Mouse (Mus musculus) E14TG2a.4 (cell line): Measurements from ENCODE around the gene Sohlh2.
A peak's percentile ranks its signal among the peaks of the same experiment; 100 is the strongest.

Experiments used
- H3K27me3 ChIP-seq: 2 replicates; pipeline ENCODE4 v1.6.1; 2014; ENCODE audit warnings: low read length, control low read depth; ENCODE audit not compliant: insufficient read depth
- H3K36me3 ChIP-seq: 2 replicates; pipeline ENCODE4 v1.6.1; 2014; ENCODE audit warnings: low read length, control low read depth; ENCODE audit not compliant: insufficient read depth
- H3K4me1 ChIP-seq: replicated peaks from 2 replicates; pipeline ENCODE4 v1.6.1; 2014; ENCODE audit warnings: low read depth, low read length, control low read depth
- H3K4me3 ChIP-seq: replicated peaks from 2 replicates; pipeline ENCODE4 v1.5.1; 2014; ENCODE audit warnings: mild to moderate bottlenecking, low read length
- H3K9me3 ChIP-seq: 2 replicates; pipeline ENCODE4 v1.6.1; 2014; ENCODE audit warnings: low read length, control low read depth
- CTCF ChIP-seq: conservative IDR thresholded peaks from 2 replicates; pipeline ENCODE4 v1.5.1; 2014; ENCODE audit warnings: low read length
- NANOG ChIP-seq: IDR thresholded peaks from 2 replicates; pipeline ENCODE4 v1.6.1; 2014; ENCODE audit warnings: borderline replicate concordance, low read length, mixed read lengths
- POU5F1 ChIP-seq: IDR thresholded peaks from 2 replicates; pipeline ENCODE4 v1.6.1; 2014; ENCODE audit warnings: low read length, borderline replicate concordance

Sohlh2 gene

DNA sequence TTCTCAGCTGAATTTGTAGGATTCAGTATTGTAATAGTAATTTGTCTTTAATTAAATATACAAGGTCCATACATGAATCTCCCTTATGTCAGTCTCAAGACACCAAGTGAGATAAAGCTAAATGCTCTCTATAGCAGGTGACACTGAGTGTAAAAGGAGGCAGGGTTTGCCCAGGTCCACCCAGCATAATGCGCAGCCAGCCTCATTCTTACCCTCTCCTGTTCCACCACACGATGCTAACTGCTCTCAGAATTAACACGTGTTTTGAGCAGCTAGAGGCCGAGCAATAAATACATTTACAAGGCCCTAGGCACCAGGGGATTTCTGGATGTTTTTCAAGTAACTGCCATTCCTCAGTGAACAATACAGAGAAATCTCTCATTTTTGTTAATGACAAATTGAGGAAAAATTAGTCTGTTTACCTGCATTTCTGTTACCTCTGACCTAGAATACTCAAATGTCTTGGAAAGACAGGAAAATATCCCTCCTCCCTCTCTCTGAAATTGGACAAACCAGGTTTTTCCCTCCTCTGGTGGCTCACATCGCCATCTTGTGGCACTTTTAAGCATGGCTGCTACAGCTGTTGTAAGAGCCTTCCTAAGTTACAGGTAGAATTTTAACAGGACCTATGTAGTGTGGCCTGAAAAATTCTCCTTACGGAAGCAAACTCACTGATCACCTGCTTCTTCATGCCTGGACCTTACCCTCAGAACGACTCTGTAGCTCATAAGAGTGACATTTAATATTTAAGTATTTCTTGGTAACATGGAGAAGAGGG, 30.0 kb upstream of the Sohlh2 start:
- no peak overlapping the region for H3K4me3 ChIP-seq
- no peak for TF ChIP-seq POU5F1
- TF ChIP-seq CTCF = peak; percentile 71
- no peaks in the 10 kb centered on the region for H3K9me3 ChIP-seq
- H3K4me1 ChIP-seq = no peaks in the 10 kb centered on the region
- H3K27me3 ChIP-seq = 0 out of 2 replicates have a peak, but pooled peaks cover 2% of the 10 kb centered on the region
- no peaks in the 10 kb centered on the region for H3K36me3 ChIP-seq

DNA sequence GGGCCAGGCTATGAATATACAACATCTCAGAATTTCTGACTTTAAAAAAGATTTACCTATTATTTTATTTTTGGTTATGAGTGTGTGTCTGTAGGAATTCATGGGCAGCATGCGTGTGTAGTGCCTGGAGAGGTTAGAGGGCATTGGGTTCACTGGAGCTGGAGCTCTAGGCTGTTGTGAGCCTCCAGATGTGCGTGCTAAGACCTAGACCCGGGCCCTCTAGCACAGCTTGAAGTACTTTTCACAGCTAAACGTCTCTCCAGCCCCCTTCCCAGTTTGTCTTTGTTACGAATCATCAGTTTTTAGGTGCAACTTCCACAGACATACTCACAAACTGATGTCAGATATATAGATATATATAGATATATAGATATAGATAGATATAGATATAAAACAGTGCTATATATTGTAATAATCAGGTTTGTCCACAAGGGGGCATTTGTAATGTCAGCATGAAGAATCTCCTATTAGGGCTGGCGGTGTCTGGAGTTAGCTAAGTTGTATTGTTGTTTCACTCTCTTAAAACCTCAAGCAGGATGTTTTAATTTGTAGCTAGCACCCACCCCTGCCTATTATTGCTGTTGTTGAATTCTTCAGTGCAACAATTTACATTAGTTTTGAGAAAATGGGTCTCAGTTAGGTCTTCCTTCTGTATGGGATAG, 29.0 kb upstream of the Sohlh2 start:
- no peaks in the 10 kb centered on the region for H3K36me3 ChIP-seq
- no peak overlapping the region for H3K4me3 ChIP-seq
- H3K27me3 ChIP-seq = 0 out of 2 replicates have a peak, but pooled peaks cover 6% of the 10 kb centered on the region
- TF ChIP-seq POU5F1 = no peak
- TF ChIP-seq CTCF = peak; percentile 38
- TF ChIP-seq NANOG = no peak
- H3K4me1 ChIP-seq = no peaks in the 10 kb centered on the region
- no peaks in the 10 kb centered on the region for H3K9me3 ChIP-seq

DNA sequence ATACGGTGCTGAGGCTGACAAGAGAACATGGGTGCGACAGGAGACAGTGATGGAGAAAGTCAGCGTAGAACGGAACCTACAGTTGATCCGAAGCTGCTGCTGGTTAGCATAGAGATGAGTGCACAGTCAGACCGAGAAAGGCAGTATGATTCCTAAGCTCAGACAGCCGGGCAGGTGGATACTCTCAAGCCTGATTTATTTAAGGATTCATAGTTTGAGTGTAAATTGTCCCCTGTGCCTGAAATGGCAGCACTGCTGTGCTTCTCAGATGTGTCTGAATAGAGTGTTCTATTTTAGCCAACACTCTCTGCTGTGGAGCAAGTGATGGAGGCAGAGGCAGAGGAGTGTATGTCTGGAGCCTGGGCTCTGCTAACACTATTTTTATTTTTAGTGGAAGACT, 27.7 kb upstream of the Sohlh2 start:
- H3K9me3 ChIP-seq = no peaks in the 10 kb centered on the region
- no peak for TF ChIP-seq NANOG

DNA sequence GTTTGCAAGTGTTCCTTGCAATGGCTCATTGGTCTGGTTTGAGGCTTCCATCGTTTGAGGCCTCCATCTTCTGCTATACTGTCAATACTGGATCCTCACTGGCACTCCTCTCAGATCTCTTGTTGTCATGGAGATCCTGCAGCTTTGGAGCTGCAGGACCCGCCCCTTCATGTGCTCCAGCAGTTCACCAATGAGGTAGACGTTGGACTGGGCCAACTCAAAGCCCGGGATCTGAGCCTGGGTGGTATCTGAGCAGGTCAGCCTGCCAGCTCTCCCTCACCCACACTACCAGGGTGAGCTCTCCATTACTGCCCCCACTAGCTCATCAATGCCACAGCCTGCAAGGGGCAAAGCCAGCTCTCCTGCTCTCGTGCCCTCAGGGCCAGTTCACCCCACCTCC, 24.4 kb upstream of the Sohlh2 start:
- no peaks in the 10 kb centered on the region for H3K4me1 ChIP-seq
- no peak overlapping the region for H3K4me3 ChIP-seq
- no peaks in the 10 kb centered on the region for H3K9me3 ChIP-seq
- no peaks in the 10 kb centered on the region for H3K36me3 ChIP-seq
- TF ChIP-seq NANOG (no peak), CTCF (no peak), POU5F1 (no peak)
- 0 out of 2 replicates have a peak, but pooled peaks cover 6% of the 10 kb centered on the region for H3K27me3 ChIP-seq

More for the DNA sequence above, 27.7 kb upstream of the Sohlh2 start:
- 0 out of 2 replicates have a peak, but pooled peaks cover 6% of the 10 kb centered on the region for H3K27me3 ChIP-seq
- no peaks in the 10 kb centered on the region for H3K36me3 ChIP-seq
- H3K4me3 ChIP-seq = no peak overlapping the region
- H3K4me1 ChIP-seq = no peaks in the 10 kb centered on the region

DNA sequence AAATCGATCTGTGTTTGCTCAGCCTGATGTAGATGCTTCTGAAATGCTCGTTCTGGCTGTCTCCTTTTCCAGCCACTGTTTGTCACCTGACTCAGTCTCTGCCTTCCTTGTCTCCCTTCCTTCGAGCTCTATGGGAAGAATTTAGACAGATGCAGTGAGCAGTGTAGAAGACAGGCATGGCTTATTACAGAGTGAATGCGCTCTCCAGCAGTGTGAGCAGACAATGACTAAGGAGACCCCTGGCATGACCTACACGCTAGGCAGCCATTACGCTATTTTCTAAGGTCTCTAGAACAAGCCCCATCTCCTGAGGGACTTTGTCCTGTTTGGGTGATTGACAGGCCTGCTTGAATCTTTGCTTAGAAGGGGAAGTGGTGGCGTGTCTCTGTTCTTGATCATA, 20.7 kb upstream of the Sohlh2 start:
- Histone ChIP-seq H3K4me3 (no peak overlapping the region), H3K36me3 (no peaks in the 10 kb centered on the region), H3K27me3 (0 out of 2 replicates have a peak, but pooled peaks cover 4% of the 10 kb centered on the region), H3K9me3 (no peaks in the 10 kb centered on the region), H3K4me1 (no peaks in the 10 kb centered on the region)
- TF ChIP-seq CTCF = no peak
- TF ChIP-seq POU5F1 = no peak

DNA sequence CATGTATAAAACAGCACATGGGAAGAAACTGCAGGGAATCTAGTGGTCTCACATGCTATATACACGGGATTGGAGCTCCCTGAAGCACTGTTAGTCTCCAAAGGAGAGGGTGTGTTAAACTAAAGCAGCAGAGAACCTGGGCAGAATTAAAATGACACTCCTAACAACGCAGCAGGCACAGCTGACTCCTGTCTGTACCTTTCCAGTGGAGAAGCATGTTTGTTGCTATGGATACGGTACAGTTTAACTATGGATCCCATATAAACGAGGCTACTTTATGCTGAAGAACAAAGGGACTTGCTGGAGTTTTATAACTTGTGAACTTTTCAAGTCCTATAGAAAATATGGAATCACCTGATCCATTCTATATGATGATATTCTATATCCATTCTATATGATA, 18.3 kb upstream of the Sohlh2 start:
- no peaks in the 10 kb centered on the region for H3K27me3 ChIP-seq
- no peak for TF ChIP-seq POU5F1
- TF ChIP-seq NANOG = no peak
- TF ChIP-seq CTCF = no peak
- no peaks in the 10 kb centered on the region for H3K36me3 ChIP-seq
- no peak overlapping the region for H3K4me3 ChIP-seq
- no peaks in the 10 kb centered on the region for H3K9me3 ChIP-seq
- H3K4me1 ChIP-seq = no peaks in the 10 kb centered on the region

DNA sequence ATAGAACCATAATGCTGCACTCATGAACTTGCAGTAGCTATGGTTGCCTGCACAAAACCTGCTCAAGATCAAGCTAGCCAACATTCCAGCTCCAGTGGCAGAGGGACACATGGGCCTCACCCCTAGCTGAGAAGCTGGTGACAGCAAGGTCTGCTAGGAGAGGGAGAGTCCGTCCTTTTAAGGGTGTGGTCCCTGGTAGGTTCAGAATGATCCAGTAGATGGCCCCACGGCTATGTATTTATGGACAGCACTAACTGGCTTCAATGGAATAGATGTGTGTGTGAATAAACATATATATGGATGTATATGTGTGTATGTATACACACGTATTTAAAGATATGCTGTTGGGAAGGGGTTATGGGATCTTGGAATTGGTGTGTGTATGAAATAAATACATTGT, 9.3 kb upstream of the Sohlh2 start:
- no peaks in the 10 kb centered on the region for H3K9me3 ChIP-seq
- H3K4me1 ChIP-seq = no peaks in the 10 kb centered on the region
- H3K4me3 ChIP-seq = no peak overlapping the region
- H3K36me3 ChIP-seq = no peaks in the 10 kb centered on the region
- H3K27me3 ChIP-seq = no peaks in the 10 kb centered on the region
- no peak for TF ChIP-seq CTCF

DNA sequence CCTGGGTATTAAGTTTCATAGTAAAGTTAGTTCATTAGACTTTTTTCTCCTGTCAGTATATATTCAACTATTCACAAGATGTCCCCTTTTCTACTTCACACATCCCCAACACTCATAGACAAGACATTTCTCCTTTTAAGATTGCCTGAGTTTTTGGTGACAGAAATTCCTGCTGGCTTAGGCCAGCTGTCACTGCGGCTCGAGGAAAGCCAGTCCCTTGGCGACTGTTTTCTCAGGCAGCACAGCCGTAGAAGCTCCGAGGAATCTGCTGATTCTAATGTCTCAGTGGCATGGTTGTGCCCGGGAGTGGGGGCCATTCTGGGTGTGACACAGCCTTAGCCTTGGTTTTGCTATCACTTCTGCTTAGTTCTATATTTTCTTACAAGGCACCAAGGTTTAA, 4.6 kb upstream of the Sohlh2 start:
- H3K4me1 ChIP-seq = peaks cover 13% of the 10 kb centered on the region
- H3K4me3 ChIP-seq = no peak overlapping the region
- H3K27me3 ChIP-seq = peaks cover 11% of the 10 kb centered on the region
- no peaks in the 10 kb centered on the region for H3K9me3 ChIP-seq
- TF ChIP-seq CTCF = no peak
- TF ChIP-seq NANOG = no peak
- no peak for TF ChIP-seq POU5F1
- H3K36me3 ChIP-seq = no peaks in the 10 kb centered on the region

DNA sequence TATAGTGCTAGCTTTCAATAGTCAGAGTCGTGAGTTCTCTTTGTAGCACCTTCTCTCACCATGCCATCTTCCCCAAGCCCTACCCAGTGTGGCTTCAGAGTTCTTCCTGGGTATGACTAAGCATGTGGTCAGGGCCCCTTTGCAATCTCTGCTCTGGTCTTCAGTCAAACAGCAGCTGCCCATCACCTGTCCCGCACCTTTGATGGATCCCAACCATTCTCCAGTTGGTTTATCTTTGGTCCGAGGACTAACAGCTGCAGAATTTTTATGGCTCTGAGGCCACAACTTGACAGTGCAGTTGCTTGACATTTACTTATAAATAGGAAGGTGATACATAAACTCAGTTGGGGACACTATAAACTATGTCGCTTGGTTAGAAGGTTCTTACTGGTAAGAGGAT, 9.8 kb downstream of the Sohlh2 start:
- no peak overlapping the region for H3K4me3 ChIP-seq
- H3K4me1 ChIP-seq = no peaks in the 10 kb centered on the region
- no peaks in the 10 kb centered on the region for H3K9me3 ChIP-seq
- TF ChIP-seq CTCF = no peak
- TF ChIP-seq POU5F1 = no peak
- no peak for TF ChIP-seq NANOG
- H3K27me3 ChIP-seq = no peaks in the 10 kb centered on the region
- H3K36me3 ChIP-seq = peaks cover 20% of the 10 kb centered on the region
